In the genomic region with DNA sequence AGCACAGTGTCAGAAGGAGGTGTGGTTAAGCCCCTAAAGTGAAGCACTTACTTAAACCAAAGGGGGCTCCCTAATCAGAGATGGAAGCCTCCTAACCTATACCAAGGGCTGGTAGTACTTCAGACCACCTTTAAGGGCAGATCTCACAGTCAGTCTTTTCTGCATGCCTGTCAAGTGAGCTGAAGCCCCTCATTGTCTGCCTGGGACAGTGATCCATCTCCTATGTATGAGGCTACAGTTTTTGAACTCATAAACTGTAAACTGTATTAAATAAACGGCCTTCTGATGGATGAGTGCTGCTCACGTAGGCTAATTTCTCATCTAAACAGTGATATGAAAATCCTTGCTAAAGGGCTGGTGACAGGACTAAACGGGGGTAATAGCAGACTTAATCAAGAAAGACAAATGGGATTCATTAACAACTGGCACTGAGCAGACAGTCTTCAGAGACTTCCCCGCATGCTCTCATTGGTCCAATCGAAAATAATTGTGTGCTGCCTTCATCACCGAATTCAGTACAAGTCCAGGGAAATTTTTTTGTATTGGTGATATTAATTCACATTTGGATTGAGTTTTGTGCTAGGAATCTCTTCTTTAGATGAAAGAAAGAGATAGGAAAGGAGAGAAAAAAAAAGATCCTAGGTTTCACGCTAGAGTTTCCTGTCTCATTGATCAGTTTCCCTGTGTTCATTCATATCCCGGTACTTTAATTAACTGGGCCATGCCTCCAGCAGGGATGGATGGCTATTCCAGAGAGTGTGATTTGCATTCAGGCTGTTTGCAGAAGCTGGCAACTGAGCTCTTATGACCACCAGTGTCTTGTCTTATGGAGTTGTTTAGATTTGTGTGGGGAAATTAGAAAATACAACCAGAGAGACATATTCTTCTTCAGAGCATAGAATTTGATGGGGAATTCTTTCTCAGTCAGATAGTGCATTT, we compare ENCODE assay signal across 24 mouse cellular contexts.
DNase-seq lines count a peak whose midpoint lies in the region; ATAC-seq lines count a peak whose summit lies in the region.
"Had no signal": no experiment of that assay in that cellular context is flagged by ENCODE, and none has a peak within 500 bp of the region (broad histone marks: within the 10 kb centered on the region; RNA-seq: fewer than 3 reads in every experiment).

No protein-coding gene starts in this region.

- H3K36me3 ChIP-seq in midbrain, embryonic 11.5 days (ENCODE audit: control insufficient read depth, insufficient read depth, low read length), result no peaks in the 10 kb centered on the region
- H3K36me3 ChIP-seq in midbrain, embryonic 15.5 days (replicated peaks), result no peaks in the 10 kb centered on the region
- no peaks in the 10 kb centered on the region for H3K36me3 ChIP-seq in hindbrain, embryonic 13.5 days
- H3K36me3 ChIP-seq in midbrain, embryonic 14.5 days (ENCODE audit: control insufficient read depth, insufficient read depth, low read length), result no peaks in the 10 kb centered on the region
- no peaks in the 10 kb centered on the region for H3K36me3 ChIP-seq in heart, embryonic 12.5 days
- H3K36me3 ChIP-seq: embryonic facial prominence, embryonic 13.5 days; forebrain, embryonic 15.5 days; heart, embryonic 13.5 days; kidney, embryonic 15.5 days; limb, embryonic 12.5 days had no signal

- DNase-seq in midbrain, embryonic 11.5 days (ENCODE audit: low spot score, missing footprints), result peak; percentile 69
- peak; percentile 36 for DNase-seq in midbrain, embryonic 14.5 days
- peak; percentile 53 for DNase-seq in retina, postnatal 1 day
- no peak for DNase-seq in gastrocnemius, adult 18-20 months (ENCODE audit: low spot score)
- DNase-seq: adrenal gland, postnatal 25 days; cerebellum, adult 9-10 months; gastrocnemius, postnatal 14 days; heart, adult 11 months; heart, postnatal 14 days; kidney, adult 11 months; kidney, postnatal 36 days; lung, adult 18-20 months; lung, postnatal 10 days; thymus, adult 2 months had no signal

- H3K27ac ChIP-seq in midbrain, embryonic 11.5 days (ENCODE audit: low read depth, low read length), result no peak overlapping the region
- H3K27ac ChIP-seq in midbrain, embryonic 15.5 days, result no peak overlapping the region
- peak overlapping the region; percentile 56 for H3K27ac ChIP-seq in hindbrain, embryonic 13.5 days
- H3K27ac ChIP-seq in midbrain, embryonic 14.5 days (replicated peaks; ENCODE audit: low read depth, low read length), result no peak overlapping the region
- no peak overlapping the region for H3K27ac ChIP-seq in heart, embryonic 12.5 days (ENCODE audit: poor library complexity, severe bottlenecking)
- H3K27ac ChIP-seq: embryonic facial prominence, embryonic 13.5 days; forebrain, embryonic 15.5 days; heart, embryonic 13.5 days; kidney, embryonic 15.5 days; limb, embryonic 12.5 days; stomach, postnatal 0 days had no signal

- H3K9me3 ChIP-seq in midbrain, embryonic 11.5 days (ENCODE audit: control insufficient read depth, low read length), result no peaks in the 10 kb centered on the region
- no peaks in the 10 kb centered on the region for H3K9me3 ChIP-seq in midbrain, embryonic 15.5 days
- no peaks in the 10 kb centered on the region for H3K9me3 ChIP-seq in hindbrain, embryonic 13.5 days
- H3K9me3 ChIP-seq in midbrain, embryonic 14.5 days (ENCODE audit: control insufficient read depth, low read length), result no peaks in the 10 kb centered on the region
- H3K9me3 ChIP-seq in heart, embryonic 12.5 days (replicated peaks), result no peaks in the 10 kb centered on the region; the same call in 1 of the 2 replicates
- H3K9me3 ChIP-seq: embryonic facial prominence, embryonic 13.5 days; forebrain, embryonic 15.5 days; heart, embryonic 13.5 days; kidney, embryonic 15.5 days; limb, embryonic 12.5 days had no signal

- H3K4me2 ChIP-seq in midbrain, embryonic 11.5 days, result no peak overlapping the region
- H3K4me2 ChIP-seq in midbrain, embryonic 15.5 days, result no peak overlapping the region
- peak overlapping the region; percentile 22; the same call in 1 of the 2 replicates for H3K4me2 ChIP-seq in hindbrain, embryonic 13.5 days
- no peak overlapping the region for H3K4me2 ChIP-seq in midbrain, embryonic 14.5 days (ENCODE audit: low read length)
- no peak overlapping the region for H3K4me2 ChIP-seq in heart, embryonic 12.5 days
- H3K4me2 ChIP-seq: embryonic facial prominence, embryonic 13.5 days; forebrain, embryonic 15.5 days; heart, embryonic 13.5 days; kidney, embryonic 15.5 days; limb, embryonic 12.5 days; liver, embryonic 11.5 days had no signal

- no peak overlapping the region for H3K4me3 ChIP-seq in midbrain, embryonic 11.5 days (ENCODE audit: low read depth, low read length)
- no peak overlapping the region for H3K4me3 ChIP-seq in midbrain, embryonic 15.5 days
- H3K4me3 ChIP-seq in hindbrain, embryonic 13.5 days, result no peak overlapping the region
- no peak overlapping the region for H3K4me3 ChIP-seq in midbrain, embryonic 14.5 days (replicated peaks; ENCODE audit: low read depth, low read length)
- no peak overlapping the region for H3K4me3 ChIP-seq in heart, embryonic 12.5 days
- H3K4me3 ChIP-seq: embryonic facial prominence, embryonic 13.5 days; forebrain, embryonic 15.5 days; heart, embryonic 13.5 days; kidney, embryonic 15.5 days; limb, embryonic 12.5 days had no signal

- no peak overlapping the region for H3K9ac ChIP-seq in midbrain, embryonic 11.5 days (ENCODE audit: low read length)
- H3K9ac ChIP-seq in midbrain, embryonic 15.5 days, result no peak overlapping the region
- no peak overlapping the region for H3K9ac ChIP-seq in hindbrain, embryonic 13.5 days
- H3K9ac ChIP-seq in midbrain, embryonic 14.5 days (replicated peaks; ENCODE audit: low read length), result no peak overlapping the region
- H3K9ac ChIP-seq in heart, embryonic 12.5 days, result no peak overlapping the region
- H3K9ac ChIP-seq: embryonic facial prominence, embryonic 13.5 days; forebrain, embryonic 15.5 days; heart, embryonic 13.5 days; kidney, embryonic 15.5 days; limb, embryonic 12.5 days had no signal

- WGBS in midbrain, embryonic 11.5 days, result 79% methylated on average over 8 of the region's 8 CpGs
- WGBS in midbrain, embryonic 15.5 days, result 46% methylated on average over 8 of the region's 8 CpGs
- 39% methylated on average over 8 of the region's 8 CpGs for WGBS in hindbrain, embryonic 13.5 days
- 47% methylated on average over 8 of the region's 8 CpGs for WGBS in midbrain, embryonic 14.5 days
- WGBS in heart, embryonic 12.5 days, result 62% methylated on average over 8 of the region's 8 CpGs

- no peaks in the 10 kb centered on the region for H3K27me3 ChIP-seq in midbrain, embryonic 11.5 days (ENCODE audit: control insufficient read depth, insufficient read depth, low read length)
- H3K27me3 ChIP-seq in midbrain, embryonic 15.5 days (replicated peaks), result no peaks in the 10 kb centered on the region
- H3K27me3 ChIP-seq in hindbrain, embryonic 13.5 days, result peaks cover 11% of the 10 kb centered on the region; the same call in 1 of the 2 replicates
- no peaks in the 10 kb centered on the region for H3K27me3 ChIP-seq in midbrain, embryonic 14.5 days (ENCODE audit: control insufficient read depth, insufficient read depth, low read length)
- H3K27me3 ChIP-seq in heart, embryonic 12.5 days (replicated peaks), result no peaks in the 10 kb centered on the region
- H3K27me3 ChIP-seq: embryonic facial prominence, embryonic 13.5 days; forebrain, embryonic 15.5 days; kidney, embryonic 15.5 days; limb, embryonic 12.5 days had no signal

- no peaks in the 10 kb centered on the region; the same call in 1 of the 2 replicates for H3K4me1 ChIP-seq in midbrain, embryonic 11.5 days (ENCODE audit: control insufficient read depth, insufficient read depth, low read length)
- peaks cover 6% of the 10 kb centered on the region; the same call in 1 of the 2 replicates for H3K4me1 ChIP-seq in midbrain, embryonic 15.5 days
- H3K4me1 ChIP-seq in hindbrain, embryonic 13.5 days (replicated peaks), result peaks cover 6% of the 10 kb centered on the region
- peaks cover 6% of the 10 kb centered on the region; the same call in 1 of the 2 replicates for H3K4me1 ChIP-seq in midbrain, embryonic 14.5 days (ENCODE audit: control insufficient read depth, insufficient read depth, low read length)
- peaks cover 5% of the 10 kb centered on the region; the same call in 1 of the 2 replicates for H3K4me1 ChIP-seq in heart, embryonic 12.5 days (replicated peaks)
- H3K4me1 ChIP-seq: embryonic facial prominence, embryonic 13.5 days; forebrain, embryonic 15.5 days; kidney, embryonic 15.5 days; limb, embryonic 12.5 days had no signal

- no peak for ATAC-seq in midbrain, embryonic 11.5 days (ENCODE audit: low FRiP score)
- ATAC-seq in midbrain, embryonic 15.5 days (replicated peaks), result no peak
- peak; percentile 91 for ATAC-seq in hindbrain, embryonic 13.5 days (ENCODE audit: low FRiP score)
- no peak for ATAC-seq in midbrain, embryonic 14.5 days (ENCODE audit: low FRiP score, low TSS enrichment)
- no peak for ATAC-seq in heart, embryonic 12.5 days (ENCODE audit: insufficient number of reproducible peaks, low FRiP score)
- ATAC-seq: forebrain, embryonic 15.5 days had no signal
